Comparison of ENCODE assay signal across 13 mouse cellular contexts in the genomic region with DNA sequence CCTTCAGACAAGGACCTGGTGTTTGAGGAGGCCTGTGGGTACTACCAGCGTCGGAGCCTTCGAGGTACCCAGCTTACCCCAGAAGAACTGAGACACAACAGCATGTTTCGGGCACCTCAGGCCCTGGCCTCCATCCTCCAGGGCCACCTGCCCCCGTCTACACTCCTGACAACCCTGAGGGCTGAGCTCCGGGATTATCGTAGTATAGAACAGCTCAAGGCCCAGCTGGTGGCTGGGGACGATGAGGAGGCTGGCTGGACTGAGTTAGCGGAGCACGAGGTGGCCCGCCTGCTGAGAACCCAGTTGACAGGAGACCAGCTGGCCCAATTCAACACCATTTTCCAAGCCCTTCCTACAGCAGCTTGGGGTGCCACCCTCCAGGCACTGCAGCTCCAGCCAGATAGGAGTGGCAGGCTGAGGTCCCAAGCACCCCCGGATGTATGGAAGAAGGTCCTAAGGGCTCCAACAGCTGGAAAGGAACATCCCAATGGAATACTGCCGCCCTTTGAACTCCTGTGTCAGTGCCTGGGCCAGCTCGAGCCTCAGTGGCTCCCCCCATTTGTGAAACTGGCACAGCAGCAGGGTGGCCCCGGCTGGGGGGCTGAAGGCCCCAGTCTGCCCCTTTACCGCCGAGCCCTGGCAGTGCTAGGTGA. TPM values are rescaled to one million over a fixed set of nuclear protein-coding genes. Genes with fewer than 3 reads are reported as not detected.
A peak's percentile ranks its signal among the peaks of the same experiment; 100 is the strongest.
DNase-seq lines count a peak whose midpoint lies in the region; ATAC-seq lines count a peak whose summit lies in the region.
"Had no signal": no experiment of that assay in that cellular context is flagged by ENCODE, and none has a peak within 500 bp of the region (broad histone marks: within the 10 kb centered on the region; RNA-seq: fewer than 3 reads in every experiment).

No protein-coding gene starts in this region.

- no peak overlapping the region for H3K27ac ChIP-seq in hindbrain, embryonic 13.5 days
- H3K27ac ChIP-seq in hindbrain, embryonic 12.5 days = no peak overlapping the region
- no peak overlapping the region for H3K27ac ChIP-seq in midbrain, embryonic 10.5 days (replicated peaks)
- no peak overlapping the region for H3K27ac ChIP-seq in midbrain, embryonic 15.5 days
- H3K27ac ChIP-seq in stomach, embryonic 16.5 days (ENCODE audit: low read length) = no peak overlapping the region
- H3K27ac ChIP-seq: embryonic facial prominence, embryonic 15.5 days had no signal

- 75% methylated on average over 17 of the region's 17 CpGs for WGBS in hindbrain, embryonic 13.5 days
- WGBS in hindbrain, embryonic 12.5 days = 65% methylated on average over 17 of the region's 17 CpGs
- 68% methylated on average over 17 of the region's 17 CpGs for WGBS in midbrain, embryonic 10.5 days
- 68% methylated on average over 17 of the region's 17 CpGs for WGBS in midbrain, embryonic 15.5 days
- 84% methylated on average over 17 of the region's 17 CpGs for WGBS in stomach, embryonic 16.5 days

- H3K4me1 ChIP-seq in hindbrain, embryonic 13.5 days (replicated peaks) = peaks cover 18% of the 10 kb centered on the region
- peaks cover 19% of the 10 kb centered on the region for H3K4me1 ChIP-seq in hindbrain, embryonic 12.5 days
- peaks cover 26% of the 10 kb centered on the region for H3K4me1 ChIP-seq in midbrain, embryonic 10.5 days
- peaks cover 11% of the 10 kb centered on the region for H3K4me1 ChIP-seq in midbrain, embryonic 15.5 days
- peaks cover 9% of the 10 kb centered on the region; the same call in 1 of the 2 replicates for H3K4me1 ChIP-seq in stomach, embryonic 16.5 days (ENCODE audit: control insufficient read depth, insufficient read depth, low read length)

- ATAC-seq in hindbrain, embryonic 13.5 days (ENCODE audit: low FRiP score) = no peak
- no peak for ATAC-seq in hindbrain, embryonic 12.5 days (ENCODE audit: low FRiP score)
- no peak for ATAC-seq in midbrain, embryonic 15.5 days (replicated peaks)
- ATAC-seq in stomach, embryonic 16.5 days (ENCODE audit: insufficient read depth, low FRiP score) = no peak
- ATAC-seq: forebrain, embryonic 16.5 days had no signal

- peak overlapping the region; percentile 39; the same call in 1 of the 2 replicates for H3K9ac ChIP-seq in hindbrain, embryonic 13.5 days
- no peak overlapping the region for H3K9ac ChIP-seq in hindbrain, embryonic 12.5 days
- H3K9ac ChIP-seq in midbrain, embryonic 15.5 days = no peak overlapping the region
- peak overlapping the region; percentile 77; the same call in 1 of the 2 replicates for H3K9ac ChIP-seq in stomach, embryonic 16.5 days (ENCODE audit: low read length)
- H3K9ac ChIP-seq: embryonic facial prominence, embryonic 15.5 days had no signal

- H3K27me3 ChIP-seq in hindbrain, embryonic 13.5 days = peaks cover 33% of the 10 kb centered on the region
- peaks cover 21% of the 10 kb centered on the region for H3K27me3 ChIP-seq in hindbrain, embryonic 12.5 days
- peaks cover 32% of the 10 kb centered on the region for H3K27me3 ChIP-seq in midbrain, embryonic 10.5 days (ENCODE audit: low read depth, poor library complexity, severe bottlenecking)
- peaks cover 16% of the 10 kb centered on the region for H3K27me3 ChIP-seq in midbrain, embryonic 15.5 days (replicated peaks)
- H3K27me3 ChIP-seq in stomach, embryonic 16.5 days (ENCODE audit: control insufficient read depth, insufficient read depth, low read length) = no peaks in the 10 kb centered on the region
- H3K27me3 ChIP-seq: embryonic facial prominence, embryonic 15.5 days had no signal

- H3K4me2 ChIP-seq in hindbrain, embryonic 13.5 days = 0 out of 2 replicates have a peak overlapping the region, but pooled peaks have one; percentile 90
- no peak overlapping the region for H3K4me2 ChIP-seq in hindbrain, embryonic 12.5 days (replicated peaks)
- H3K4me2 ChIP-seq in midbrain, embryonic 15.5 days = no peak overlapping the region
- H3K4me2 ChIP-seq in stomach, embryonic 16.5 days (ENCODE audit: low read depth, low read length) = no peak overlapping the region

- DNase-seq in adrenal gland, postnatal 14 days = peak; percentile 29
- no peak for DNase-seq in adrenal gland, adult 18-20 months (ENCODE audit: low spot score in 2 of 2)
- no peak for DNase-seq in midbrain, embryonic 10.5 days (ENCODE audit: low spot score)
- DNase-seq in adrenal gland, postnatal 36 days = no peak
- DNase-seq: kidney, adult 11 months; layer of hippocampus, adult 9-11 months; right cerebral cortex, postnatal 25 days had no signal

- no peaks in the 10 kb centered on the region for H3K9me3 ChIP-seq in hindbrain, embryonic 13.5 days
- no peaks in the 10 kb centered on the region for H3K9me3 ChIP-seq in hindbrain, embryonic 12.5 days (replicated peaks)
- no peaks in the 10 kb centered on the region for H3K9me3 ChIP-seq in midbrain, embryonic 10.5 days (replicated peaks)
- no peaks in the 10 kb centered on the region for H3K9me3 ChIP-seq in midbrain, embryonic 15.5 days
- no peaks in the 10 kb centered on the region for H3K9me3 ChIP-seq in stomach, embryonic 16.5 days (replicated peaks; ENCODE audit: control insufficient read depth, low read length)
- H3K9me3 ChIP-seq: embryonic facial prominence, embryonic 15.5 days had no signal

- H3K36me3 ChIP-seq in hindbrain, embryonic 13.5 days = no peaks in the 10 kb centered on the region
- no peaks in the 10 kb centered on the region for H3K36me3 ChIP-seq in hindbrain, embryonic 12.5 days
- no peaks in the 10 kb centered on the region; the same call in 1 of the 2 replicates for H3K36me3 ChIP-seq in midbrain, embryonic 10.5 days
- H3K36me3 ChIP-seq in midbrain, embryonic 15.5 days (replicated peaks) = no peaks in the 10 kb centered on the region
- no peaks in the 10 kb centered on the region for H3K36me3 ChIP-seq in stomach, embryonic 16.5 days (ENCODE audit: control insufficient read depth, insufficient read depth, low read length)

- H3K4me3 ChIP-seq in hindbrain, embryonic 13.5 days = no peak overlapping the region
- H3K4me3 ChIP-seq in hindbrain, embryonic 12.5 days = no peak overlapping the region
- peak overlapping the region; percentile 78; the same call in 1 of the 2 replicates for H3K4me3 ChIP-seq in midbrain, embryonic 10.5 days
- no peak overlapping the region for H3K4me3 ChIP-seq in midbrain, embryonic 15.5 days
- H3K4me3 ChIP-seq in stomach, embryonic 16.5 days (replicated peaks; ENCODE audit: low read length) = no peak overlapping the region

RNA-seq across cellular contexts. Expression of gene Hps6, which starts 1.6 kb away (rescaled TPM):
- 10.7 and 11.3 TPM in 2 replicates for total RNA-seq in adrenal gland, postnatal 14 days (2021)
- total RNA-seq in adrenal gland, adult 18-20 months (2021) = 10 to 100 TPM in 1 of 2 experiments, 1 to 10 TPM in 1; 9.8 to 15.1 TPM
- polyA plus RNA-seq in hindbrain, embryonic 13.5 days (2015; fragmentation: Nextera tagmentation; extraction: Ambion mirVana) = 3.1 and 3.8 TPM in 2 replicates
- 4.8 and 5.1 TPM in 2 replicates for polyA plus RNA-seq in hindbrain, embryonic 12.5 days (2016; fragmentation: Nextera tagmentation; extraction: Ambion mirVana)
- polyA plus RNA-seq in midbrain, embryonic 10.5 days (2016; fragmentation: Nextera tagmentation; extraction: Ambion mirVana) = 4.3 and 4.7 TPM in 2 replicates
- 3.9 and 4.0 TPM in 2 replicates for polyA plus RNA-seq in midbrain, embryonic 15.5 days (2015; fragmentation: Nextera tagmentation; extraction: Ambion mirVana)
- polyA plus RNA-seq in stomach, embryonic 16.5 days (2015; fragmentation: Nextera tagmentation; extraction: Ambion mirVana) = 8.5 and 9.0 TPM in 2 replicates
- 10 to 100 TPM; 13.8 to 19.7 TPM for total RNA-seq in adrenal gland, postnatal 36 days (2021)

RNA-seq across cellular contexts. Expression of gene Armh3, which starts 6.7 kb away (rescaled TPM):
- total RNA-seq in adrenal gland, postnatal 14 days (2021) = 15.3 and 17.0 TPM in 2 replicates
- 10 to 100 TPM; 12.0 to 12.3 TPM for total RNA-seq in adrenal gland, adult 18-20 months (2021)
- polyA plus RNA-seq in hindbrain, embryonic 13.5 days (2015; fragmentation: Nextera tagmentation; extraction: Ambion mirVana) = 22.8 and 23.9 TPM in 2 replicates
- 21.3 and 24.2 TPM in 2 replicates for polyA plus RNA-seq in hindbrain, embryonic 12.5 days (2016; fragmentation: Nextera tagmentation; extraction: Ambion mirVana)
- polyA plus RNA-seq in midbrain, embryonic 10.5 days (2016; fragmentation: Nextera tagmentation; extraction: Ambion mirVana) = 16.7 and 19.8 TPM in 2 replicates
- polyA plus RNA-seq in midbrain, embryonic 15.5 days (2015; fragmentation: Nextera tagmentation; extraction: Ambion mirVana) = 25.4 and 25.9 TPM in 2 replicates
- polyA plus RNA-seq in stomach, embryonic 16.5 days (2015; fragmentation: Nextera tagmentation; extraction: Ambion mirVana) = 15.4 and 17.7 TPM in 2 replicates
- 10 to 100 TPM; 12.9 to 17.9 TPM for total RNA-seq in adrenal gland, postnatal 36 days (2021)

RNA-seq across cellular contexts. Expression of gene Pprc1, which starts 39.7 kb away (rescaled TPM):
- total RNA-seq in adrenal gland, postnatal 14 days (2021) = 32.9 and 33.8 TPM in 2 replicates
- total RNA-seq in adrenal gland, adult 18-20 months (2021) = 10 to 100 TPM; 39.8 to 40.9 TPM
- polyA plus RNA-seq in hindbrain, embryonic 13.5 days (2015; fragmentation: Nextera tagmentation; extraction: Ambion mirVana) = 18.7 and 22.2 TPM in 2 replicates
- 28.5 and 30.8 TPM in 2 replicates for polyA plus RNA-seq in hindbrain, embryonic 12.5 days (2016; fragmentation: Nextera tagmentation; extraction: Ambion mirVana)
- 41.8 and 45.9 TPM in 2 replicates for polyA plus RNA-seq in midbrain, embryonic 10.5 days (2016; fragmentation: Nextera tagmentation; extraction: Ambion mirVana)
- polyA plus RNA-seq in midbrain, embryonic 15.5 days (2015; fragmentation: Nextera tagmentation; extraction: Ambion mirVana) = 22.0 and 22.5 TPM in 2 replicates
- 26.2 and 30.3 TPM in 2 replicates for polyA plus RNA-seq in stomach, embryonic 16.5 days (2015; fragmentation: Nextera tagmentation; extraction: Ambion mirVana)
- 10 to 100 TPM; 28.6 to 49.3 TPM for total RNA-seq in adrenal gland, postnatal 36 days (2021)

RNA-seq across cellular contexts. Expression of gene Ldb1, which starts 40.1 kb away (rescaled TPM):
- 63.1 and 82.7 TPM in 2 replicates for total RNA-seq in adrenal gland, postnatal 14 days (2021)
- total RNA-seq in adrenal gland, adult 18-20 months (2021) = 10 to 100 TPM; 53.0 to 59.4 TPM
- 120 and 127 TPM in 2 replicates for polyA plus RNA-seq in hindbrain, embryonic 13.5 days (2015; fragmentation: Nextera tagmentation; extraction: Ambion mirVana)
- polyA plus RNA-seq in hindbrain, embryonic 12.5 days (2016; fragmentation: Nextera tagmentation; extraction: Ambion mirVana) = 129 and 138 TPM in 2 replicates
- 79.0 and 79.2 TPM in 2 replicates for polyA plus RNA-seq in midbrain, embryonic 10.5 days (2016; fragmentation: Nextera tagmentation; extraction: Ambion mirVana)
- 122 and 129 TPM in 2 replicates for polyA plus RNA-seq in midbrain, embryonic 15.5 days (2015; fragmentation: Nextera tagmentation; extraction: Ambion mirVana)
- 37.4 and 41.4 TPM in 2 replicates for polyA plus RNA-seq in stomach, embryonic 16.5 days (2015; fragmentation: Nextera tagmentation; extraction: Ambion mirVana)
- 10 to 100 TPM; 57.5 to 64.0 TPM for total RNA-seq in adrenal gland, postnatal 36 days (2021)

Comparison
In these comparisons a context has a peak if more than half of its experiments do, and no peak if none do; other contexts are left out.
1. H3K9ac ChIP-seq: peak in hindbrain, embryonic 13.5 days (single experiment) and stomach, embryonic 16.5 days (single experiment); none in hindbrain, embryonic 12.5 days (single experiment) and midbrain, embryonic 15.5 days (single experiment).